Mouse (Mus musculus) cerebellum, adult 2 months (tissue): ENCODE results near the gene Afap1. TPM values are rescaled to one million over a fixed set of nuclear protein-coding genes. Genes with fewer than 3 reads are reported as not detected.

ENCODE experiments used
- DNase-seq, 2 experiments: peaks; one replicate each; pipeline ENCODE4 v3.0.0; 2021
- H3K27ac ChIP-seq: fragments of 200-500 bp; 2 replicates; pipeline ENCODE4 v1.5.1; 2012; ENCODE audit warnings: low read length, control low read depth, inconsistent platforms; ENCODE audit not compliant: insufficient read depth
- H3K27me3 ChIP-seq: fragments of 200-500 bp; 2 replicates; pipeline ENCODE4 v1.6.1; 2012; ENCODE audit warnings: inconsistent platforms, mild to moderate bottlenecking, low read length, moderate library complexity; ENCODE audit not compliant: control insufficient read depth, insufficient read depth
- H3K4me1 ChIP-seq: fragments of 200-500 bp; 2 replicates; pipeline ENCODE4 v1.6.1; 2011; ENCODE audit warnings: low read length; ENCODE audit not compliant: control insufficient read depth, insufficient read depth
- H3K4me3 ChIP-seq: fragments of 200-500 bp; replicated peaks from 2 replicates; pipeline ENCODE3; 2011; ENCODE audit warnings: mild to moderate bottlenecking, low read depth, low read length, control low read depth; ENCODE audit not compliant: insufficient read depth
- CTCF ChIP-seq: fragments of 200-500 bp; IDR thresholded peaks from 2 replicates; pipeline ENCODE4 v1.5.1; 2011; ENCODE audit warnings: low read depth, mild to moderate bottlenecking, control low read depth, low read length, moderate library complexity, borderline replicate concordance; ENCODE audit not compliant: insufficient read depth
- POLR2A ChIP-seq: fragments of 200-500 bp; IDR thresholded peaks from 2 replicates; pipeline ENCODE4 v1.6.1; 2011; ENCODE audit warnings: low read length, control low read depth, borderline replicate concordance; ENCODE audit not compliant: insufficient read depth
- WGBS: fragments of 180-500 bp; shearing (Covaris S2); methylation state at CpG from one replicate; pipeline ENCODE4 v1.1.7; 2018; 5-methylcytosine and 5-hydroxymethylcytosine counted together
- polyA plus RNA-seq: library from polyadenylated mRNA; depleted of rRNA; stranded (reverse); fragments of >200 nt; gene quantifications from 2 replicates; pipeline ENCODE4 v1.2.3, GENCODE M21; 2012

Afap1 gene
- polyA plus RNA-seq, 1 experiment = 13.6 TPM

GRCm38 (mm10) chr5:35907633-35908426 is 14.7 kb downstream of the Afap1 start:
- Histone ChIP-seq H3K4me3 (peak overlapping the region; percentile 25), H3K4me1 (peaks cover 24% of the 10 kb centered on the region), H3K27me3 (no peaks in the 10 kb centered on the region), H3K27ac (no peak overlapping the region)
- peak; percentile 85 to 97 for DNase-seq
- TF ChIP-seq CTCF = 0 out of 2 replicates have a peak, but pooled peaks have one; percentile 5
- no peak for TF ChIP-seq POLR2A
- WGBS = 7% methylated on average over 15 of the region's 15 CpGs

DNA sequence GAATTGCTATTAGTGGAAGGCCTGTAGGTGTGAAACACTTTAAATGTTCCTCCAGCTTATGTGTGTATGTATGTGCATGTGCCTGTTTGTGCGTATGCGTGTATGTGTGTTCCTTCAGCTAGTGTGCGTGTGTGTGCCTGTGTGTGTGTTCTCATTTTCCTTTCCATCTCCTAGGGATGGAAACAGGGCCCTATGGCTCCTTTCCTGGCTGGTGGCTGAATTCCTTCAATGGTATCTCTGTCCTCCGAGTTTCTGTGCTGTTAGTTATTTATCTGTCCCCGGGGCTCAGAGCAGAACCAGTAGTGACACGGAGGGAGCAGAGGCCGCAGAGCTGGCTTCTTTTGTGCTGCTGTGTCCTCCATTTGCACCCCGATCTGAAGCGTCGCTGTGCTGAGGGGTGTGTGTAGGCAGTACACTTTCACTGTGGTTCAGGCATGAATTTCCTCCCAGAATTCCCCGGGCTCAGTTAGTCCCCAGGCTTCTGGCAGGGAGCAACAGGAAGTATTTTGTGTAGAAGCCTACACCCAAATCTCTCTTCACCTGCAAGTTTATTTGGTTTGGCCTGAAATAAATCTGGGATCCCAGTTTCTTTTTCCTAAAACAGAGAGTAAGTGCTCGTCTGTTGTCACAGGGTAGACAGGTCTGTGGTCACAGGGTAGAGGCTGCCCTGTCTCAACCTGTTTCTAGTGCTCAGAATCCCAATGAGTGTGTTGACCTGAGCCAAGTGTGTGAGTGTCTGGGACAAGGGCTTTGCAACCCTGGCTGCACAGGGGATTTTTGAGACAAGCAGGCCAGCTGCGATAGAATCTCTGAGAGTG is 15.7 kb downstream of the Afap1 start:
- 57% methylated on average over 13 of the region's 13 CpGs for WGBS
- no peak for TF ChIP-seq CTCF
- peak overlapping the region; percentile 39; the same call in 1 of the 2 replicates for H3K27ac ChIP-seq
- no peaks in the 10 kb centered on the region for H3K27me3 ChIP-seq
- peaks cover 24% of the 10 kb centered on the region for H3K4me1 ChIP-seq
- no peak overlapping the region for H3K4me3 ChIP-seq
- DNase-seq = no peak

GRCm38 (mm10) chr5:35915629-35916300 is 22.6 kb downstream of the Afap1 start:
- Histone ChIP-seq H3K27me3 (no peaks in the 10 kb centered on the region), H3K4me1 (peaks cover 13% of the 10 kb centered on the region), H3K27ac (0 out of 2 replicates have a peak overlapping the region, but pooled peaks have one; percentile 21), H3K4me3 (no peak overlapping the region)
- TF ChIP-seq POLR2A (no peak), CTCF (no peak)
- WGBS = 90% methylated on average over 12 of the region's 12 CpGs
- no peak for DNase-seq

DNA sequence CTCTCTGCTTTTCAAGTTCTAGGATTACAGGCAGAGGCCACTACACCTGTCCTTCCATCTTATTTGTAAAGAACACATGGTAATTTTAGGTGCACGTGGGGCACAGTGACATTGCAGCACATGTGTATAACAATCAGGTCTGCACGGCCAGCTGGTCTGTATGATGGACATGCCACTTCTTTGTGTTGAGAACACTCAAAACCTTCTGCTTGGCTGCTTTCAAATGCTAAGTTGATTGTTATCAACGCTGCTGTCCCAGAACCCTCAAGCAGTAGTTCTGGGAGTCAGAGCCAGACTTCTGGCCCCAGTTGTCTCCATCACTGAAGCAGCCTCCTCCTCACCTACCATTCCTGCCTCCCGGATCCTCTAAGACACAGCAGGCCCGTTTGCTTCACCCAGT is 23.5 kb downstream of the Afap1 start:
- no peak for DNase-seq
- 79% methylated on average over 5 of the region's 5 CpGs for WGBS
- Histone ChIP-seq H3K27me3 (no peaks in the 10 kb centered on the region), H3K4me3 (no peak overlapping the region), H3K27ac (no peak overlapping the region), H3K4me1 (peaks cover 16% of the 10 kb centered on the region)
- no peak for TF ChIP-seq POLR2A

- peaks cover 23% of the 10 kb centered on the region for H3K4me1 ChIP-seq
- DNase-seq = no peak
- no peak for TF ChIP-seq POLR2A
- TF ChIP-seq CTCF = no peak
- H3K4me3 ChIP-seq = no peak overlapping the region
- WGBS = 54% methylated on average over 8 of the region's 8 CpGs
- no peak overlapping the region for H3K27ac ChIP-seq
- no peaks in the 10 kb centered on the region for H3K27me3 ChIP-seq
These were observed 25.3 kb downstream of the Afap1 start for GRCm38 (mm10) chr5:35918387-35918786.

DNA sequence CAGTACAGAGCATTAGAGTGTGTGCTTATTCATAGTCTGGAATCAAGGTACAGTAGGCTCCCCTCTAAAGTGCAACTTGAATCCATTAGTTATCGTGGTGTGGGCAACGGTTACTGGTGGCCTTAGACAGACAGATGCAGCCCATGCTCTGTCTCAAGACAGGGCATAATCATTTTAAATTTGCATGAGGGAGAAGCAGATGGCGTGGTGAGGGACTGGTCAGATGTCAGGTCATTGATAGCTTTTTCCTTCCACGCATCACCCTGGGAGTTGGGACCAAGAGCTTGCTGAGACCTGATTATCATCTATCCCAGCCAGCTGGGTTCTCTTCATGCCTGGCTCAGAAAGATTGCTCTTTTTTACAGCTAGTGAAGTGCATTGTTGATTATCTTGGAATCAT is 27.0 kb downstream of the Afap1 start:
- Histone ChIP-seq H3K27ac (no peak overlapping the region), H3K4me1 (peaks cover 30% of the 10 kb centered on the region), H3K27me3 (no peaks in the 10 kb centered on the region), H3K4me3 (no peak overlapping the region)
- no peak for TF ChIP-seq CTCF
- no peak for TF ChIP-seq POLR2A
- no peak for DNase-seq
- 82% methylated on average over 4 of the region's 4 CpGs for WGBS

- Histone ChIP-seq H3K4me3 (no peak overlapping the region), H3K27me3 (no peaks in the 10 kb centered on the region), H3K27ac (no peak overlapping the region), H3K4me1 (peaks cover 34% of the 10 kb centered on the region)
- DNase-seq = peak in 1 of 2 experiments; percentile 18
- TF ChIP-seq POLR2A (no peak), CTCF (no peak)
These were observed 27.4 kb downstream of the Afap1 start for GRCm38 (mm10) chr5:35920557-35920956.

DNA sequence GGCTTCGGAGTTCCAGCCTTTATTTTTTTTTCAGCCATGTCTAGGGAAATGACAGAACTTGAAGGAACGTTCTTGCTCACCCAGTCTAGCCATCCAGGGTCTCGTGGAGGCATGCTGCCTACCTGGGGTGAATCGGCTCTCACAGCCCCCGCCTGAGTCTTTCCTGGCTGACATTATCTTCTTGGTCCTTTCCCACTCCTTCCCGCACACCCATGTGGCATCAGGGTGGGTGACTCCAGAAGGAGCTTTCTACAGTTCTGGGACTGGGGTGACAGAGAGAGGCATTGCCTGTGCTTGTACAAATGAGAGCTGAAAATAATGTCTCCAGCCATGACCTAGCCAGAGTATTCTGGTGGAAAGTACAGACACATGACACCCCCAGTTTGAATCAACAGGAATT is 28.0 kb downstream of the Afap1 start:
- no peak overlapping the region for H3K4me3 ChIP-seq
- H3K27ac ChIP-seq = no peak overlapping the region
- no peak for TF ChIP-seq CTCF
- no peak for TF ChIP-seq POLR2A
- no peak for DNase-seq
- H3K4me1 ChIP-seq = peaks cover 40% of the 10 kb centered on the region
- 79% methylated on average over 6 of the region's 6 CpGs for WGBS
- no peaks in the 10 kb centered on the region for H3K27me3 ChIP-seq
